Mouse (Mus musculus) liver, postnatal 0 days (tissue): ENCODE results near the gene Olfr612. TPM values are rescaled to one million over a fixed set of nuclear protein-coding genes. Genes with fewer than 3 reads are reported as not detected.
"Not testable (repeated sequence)": the region's sequence is repeated elsewhere in the genome, so short reads cannot be mapped to it uniquely, and the experiment has no call there.

Source experiments
- ATAC-seq: fragments of 200-750 bp; cut with Nextera tagmentation; 2 replicates; pipeline ENCODE4 v1.8.0; 2017; ENCODE audit warnings: mild to moderate bottlenecking, moderate library complexity
- DNase-seq: peaks from one replicate; pipeline ENCODE4 v3.0.0-alpha.2; 2016
- H3K27ac ChIP-seq: fragments of 300-500 bp; sonication (generic); 2 replicates; pipeline ENCODE4 v1.5.1; 2014; ENCODE audit warnings: antibody characterized with exemption, moderate library complexity, mild to moderate bottlenecking, low read depth
- H3K27me3 ChIP-seq: fragments of 300-500 bp; sonication (generic); 2 replicates; pipeline ENCODE4 v1.6.1; 2014; ENCODE audit warnings: low read length, control low read depth, mixed read lengths; ENCODE audit not compliant: insufficient read depth
- H3K36me3 ChIP-seq: fragments of 300-500 bp; sonication (generic); replicated peaks from 2 replicates; pipeline ENCODE4 v1.6.1; 2014; ENCODE audit warnings: mild to moderate bottlenecking, control low read depth, low read length, moderate library complexity, mixed read lengths; ENCODE audit not compliant: insufficient read depth
- H3K4me1 ChIP-seq: fragments of 300-500 bp; sonication (generic); 2 replicates; pipeline ENCODE4 v1.6.1; 2014; ENCODE audit warnings: antibody characterized with exemption, mild to moderate bottlenecking, control low read depth; ENCODE audit not compliant: insufficient read depth
- H3K4me2 ChIP-seq: fragments of 300-500 bp; sonication (generic); 2 replicates; pipeline ENCODE4 v1.6.1; 2014; ENCODE audit warnings: low read depth, mild to moderate bottlenecking, low read length, moderate library complexity, mixed read lengths
- H3K4me3 ChIP-seq: fragments of 300-500 bp; sonication (generic); 2 replicates; pipeline ENCODE4 v1.5.1; 2014; ENCODE audit warnings: low read depth, low read length
- H3K9ac ChIP-seq: fragments of 300-500 bp; sonication (generic); replicated peaks from 2 replicates; pipeline ENCODE4 v1.6.1; 2014; ENCODE audit warnings: mild to moderate bottlenecking, moderate library complexity
- H3K9me3 ChIP-seq: fragments of 300-500 bp; sonication (generic); 2 replicates; pipeline ENCODE4 v1.6.1; 2016; ENCODE audit warnings: mild to moderate bottlenecking, control low read depth, low read length, mixed read lengths
- CTCF ChIP-seq: sonication (generic); IDR thresholded peaks from 2 replicates; pipeline ENCODE4 v1.5.1; 2016; ENCODE audit warnings: antibody characterized with exemption, low read depth
- EP300 ChIP-seq: IDR thresholded peaks from 2 replicates; pipeline ENCODE4 v1.6.1; 2016; ENCODE audit warnings: antibody characterized with exemption, low read depth, mild to moderate bottlenecking
- WGBS: fragments of 180-500 bp; shearing (Covaris S2); extraction: QIAGEN DNeasy Blood & Tissue Kit; methylation state at CpG from one replicate; pipeline ENCODE4 v1.1.7; 2014; ENCODE audit not compliant: insufficient replicate concordance; 5-methylcytosine and 5-hydroxymethylcytosine counted together
- polyA plus RNA-seq: library from polyadenylated mRNA; unstranded; fragments of >200 nt; fragmentation: Nextera tagmentation; extraction: Ambion mirVana; gene quantifications from 2 replicates; pipeline ENCODE4 v1.2.1, GENCODE M21; 2015

Olfr612 gene
- polyA plus RNA-seq: not detected in 2 replicates

GRCm38 (mm10) chr7:103542617-103543016 is at the start of gene Olfr612:
TSS of gene Olfr612 (minus strand) at chr7:103542717.
- H3K9me3 ChIP-seq, H3K4me3 ChIP-seq, ATAC-seq, H3K27me3 ChIP-seq, H3K36me3 ChIP-seq, H3K9ac ChIP-seq, DNase-seq, H3K4me1 ChIP-seq, H3K27ac ChIP-seq, H3K4me2 ChIP-seq: not testable (repeated sequence)
- WGBS: 76% methylated on average over 2 of the region's 2 CpGs

- H3K4me1 ChIP-seq: no peaks in the 10 kb centered on the region
- no peaks in the 10 kb centered on the region for H3K9me3 ChIP-seq
- ATAC-seq (no peak), DNase-seq (no peak)
- H3K27me3 ChIP-seq: no peaks in the 10 kb centered on the region
- TF ChIP-seq EP300: no peak
- TF ChIP-seq CTCF: no peak
- H3K4me3 ChIP-seq: no peak within 1 kb of the TSS
- H3K36me3 ChIP-seq: no peaks in the 10 kb centered on the region
- H3K27ac ChIP-seq: no peak within 1 kb of the TSS
- 52% methylated on average over 2 of the region's 2 CpGs for WGBS
- no peak within 1 kb of the TSS for H3K4me2 ChIP-seq
- no peak within 1 kb of the TSS for H3K9ac ChIP-seq
These were observed 47.3 kb upstream of the Olfr612 start, which contains the start of gene Olfr618 for GRCm38 (mm10) chr7:103589803-103590202. TSS of gene Olfr618 (plus strand) at chr7:103590103.

GRCm38 (mm10) chr7:103572761-103573160 is 30.2 kb upstream of the Olfr612 start, which contains the start of gene Olfr617:
TSS of gene Olfr617 (plus strand) at chr7:103573061.
- no peak for ATAC-seq
- H3K4me2 ChIP-seq: no peak within 1 kb of the TSS
- no peaks in the 10 kb centered on the region for H3K27me3 ChIP-seq
- no peak within 1 kb of the TSS for H3K4me3 ChIP-seq
- no peaks in the 10 kb centered on the region for H3K9me3 ChIP-seq
- DNase-seq: no peak
- no peaks in the 10 kb centered on the region for H3K4me1 ChIP-seq
- WGBS: 79% methylated on average over 1 of the region's 1 CpGs
- no peak within 1 kb of the TSS for H3K27ac ChIP-seq
- no peak within 1 kb of the TSS for H3K9ac ChIP-seq
- TF ChIP-seq CTCF (no peak), EP300 (no peak)
- no peaks in the 10 kb centered on the region for H3K36me3 ChIP-seq

- Histone ChIP-seq H3K4me1 (no peaks in the 10 kb centered on the region), H3K4me3 (no peak within 1 kb of the TSS), H3K27me3 (no peaks in the 10 kb centered on the region), H3K9ac (no peak within 1 kb of the TSS), H3K9me3 (no peaks in the 10 kb centered on the region), H3K36me3 (no peaks in the 10 kb centered on the region), H3K27ac (no peak within 1 kb of the TSS), H3K4me2 (no peak within 1 kb of the TSS)
- no peak for TF ChIP-seq EP300
- no peak for TF ChIP-seq CTCF
- no peak for ATAC-seq
- 65% methylated on average over 3 of the region's 3 CpGs for WGBS
- DNase-seq: no peak
These were observed 26.5 kb upstream of the Olfr612 start, which contains the start of gene Olfr616 for GRCm38 (mm10) chr7:103569043-103569442. TSS of gene Olfr616 (minus strand) at chr7:103569143.

GRCm38 (mm10) chr7:103555779-103556178 is 13.3 kb upstream of the Olfr612 start, which contains the start of gene Olfr615:
TSS of gene Olfr615 (plus strand) at chr7:103556079.
- Histone ChIP-seq H3K4me2 (no peak within 1 kb of the TSS), H3K9ac (no peak within 1 kb of the TSS), H3K27me3 (no peaks in the 10 kb centered on the region), H3K27ac (no peak within 1 kb of the TSS), H3K4me1 (no peaks in the 10 kb centered on the region), H3K4me3 (no peak within 1 kb of the TSS), H3K9me3 (no peaks in the 10 kb centered on the region), H3K36me3 (no peaks in the 10 kb centered on the region)
- no peak for ATAC-seq
- DNase-seq: no peak
- 67% methylated on average over 2 of the region's 2 CpGs for WGBS
- TF ChIP-seq EP300 (no peak), CTCF (no peak)

- no peak within 1 kb of the TSS for H3K4me2 ChIP-seq
- no peaks in the 10 kb centered on the region for H3K9me3 ChIP-seq
- no peak within 1 kb of the TSS for H3K4me3 ChIP-seq
- no peak within 1 kb of the TSS for H3K27ac ChIP-seq
- ATAC-seq: no peak
- H3K27me3 ChIP-seq: no peaks in the 10 kb centered on the region
- no peak within 1 kb of the TSS for H3K9ac ChIP-seq
- no peak for DNase-seq
- H3K4me1 ChIP-seq: no peaks in the 10 kb centered on the region
- 56% methylated on average over 2 of the region's 2 CpGs for WGBS
- no peaks in the 10 kb centered on the region for H3K36me3 ChIP-seq
- TF ChIP-seq EP300 (no peak), CTCF (no peak)
These were observed 5.3 kb upstream of the Olfr612 start, which contains the start of gene Olfr613 for GRCm38 (mm10) chr7:103547774-103548173. TSS of gene Olfr613 (plus strand) at chr7:103548074.

- not testable (repeated sequence) for H3K9me3 ChIP-seq, H3K4me3 ChIP-seq, H3K27me3 ChIP-seq, DNase-seq, H3K9ac ChIP-seq, H3K36me3 ChIP-seq, H3K4me1 ChIP-seq, H3K4me2 ChIP-seq, ATAC-seq, H3K27ac ChIP-seq
- WGBS: 54% methylated on average over 1 of the region's 1 CpGs
These were observed 21.8 kb downstream of the Olfr612 start, which contains the start of gene Olfr611 for GRCm38 (mm10) chr7:103520746-103521145. TSS of gene Olfr611 (minus strand) at chr7:103520846.
